Mouse (Mus musculus): Measurements from ENCODE around the gene Csdc2.

Csdc2 gene

DNA sequence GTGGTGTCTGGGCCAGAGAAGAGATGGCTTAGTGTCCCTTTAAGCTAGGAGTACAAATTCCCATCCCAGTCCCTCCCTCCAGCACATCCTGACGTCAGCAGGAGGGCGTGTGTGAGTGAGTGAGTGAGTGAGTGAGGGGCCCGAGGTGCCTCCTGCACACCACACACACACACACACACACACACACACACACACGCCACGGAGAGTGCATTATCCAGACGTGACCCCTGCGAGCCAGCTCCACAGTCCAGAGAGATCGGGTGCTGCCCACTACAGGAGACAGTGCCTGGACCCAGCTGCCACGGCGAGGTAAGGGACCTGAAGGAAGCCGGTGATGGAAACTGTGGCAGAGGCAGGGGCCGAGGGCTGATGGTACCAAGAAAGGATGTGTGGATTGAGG is at the start of gene Csdc2:
TSS of gene Csdc2 (plus strand) at position 81 of the 400 bp plus-strand sequence.
- in situ Hi-C loops (cut with MboI, MseI): no loop called here

- in situ Hi-C loops (cut with MboI, MseI): no loop called here
Measured at GRCm38 (mm10) chr15:81886795-81887550, 49.6 kb upstream of the Csdc2 start.

DNA sequence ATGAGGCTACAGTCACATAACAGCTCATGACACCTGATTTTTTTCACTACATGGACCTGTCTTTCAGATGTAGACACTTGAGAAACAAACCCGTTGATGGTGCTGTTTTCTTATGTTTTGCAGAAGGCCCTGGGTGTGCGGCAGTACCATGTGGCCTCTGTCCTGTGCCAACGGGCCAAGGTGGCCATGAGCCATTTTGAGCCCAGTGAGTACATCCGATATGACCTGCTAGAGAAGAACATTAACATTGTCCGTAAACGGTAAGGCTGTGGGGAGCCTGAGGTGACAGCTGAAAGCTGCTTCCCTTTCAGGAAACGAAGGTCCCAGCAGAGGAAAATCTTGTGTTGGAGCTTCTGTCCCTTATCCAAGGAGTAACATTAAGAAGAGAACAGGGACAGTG is 47.4 kb upstream of the Csdc2 start:
- in situ Hi-C loops (cut with MboI, MseI): no loop called here

DNA sequence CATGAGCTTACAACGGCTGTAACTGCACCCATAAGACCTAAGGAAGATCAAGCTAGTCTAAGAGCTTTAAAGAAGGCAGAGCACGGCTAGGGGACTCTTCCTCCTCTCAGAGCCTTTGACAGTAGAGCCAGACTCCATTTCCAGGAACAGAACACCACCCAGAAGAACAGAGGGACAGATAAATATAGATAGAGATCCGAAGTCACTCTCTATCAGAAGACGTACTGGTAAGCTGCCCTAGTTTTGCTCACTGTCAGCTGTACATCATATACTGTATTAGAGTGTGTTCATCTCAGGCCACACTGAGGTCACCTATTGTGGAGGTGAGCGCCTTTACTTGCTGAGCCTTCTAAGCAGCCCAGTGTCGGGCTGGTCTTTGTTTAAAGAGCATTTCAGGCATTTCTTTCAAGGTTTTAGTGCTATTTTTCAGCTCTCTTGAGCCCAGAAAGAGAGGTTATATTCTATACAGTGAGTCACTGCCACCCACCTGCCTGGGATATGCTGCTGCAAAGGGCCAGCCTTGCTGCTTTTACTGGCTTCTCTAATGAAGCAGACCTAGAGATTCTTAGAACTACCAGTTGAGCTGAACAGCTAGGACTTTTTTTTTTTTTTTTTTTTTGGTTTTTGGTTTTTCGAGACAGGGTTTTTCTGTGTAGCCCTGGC is 45.3 kb upstream of the Csdc2 start:
- in situ Hi-C loops (cut with MboI, MseI): loop anchor here in 1 of 2 experiments (10.0 kb wide), 1 partner anchor 664 kb away; the partner anchor contains the start of gene Cyp2d12

GRCm38 (mm10) chr15:81891822-81892580 is 44.6 kb upstream of the Csdc2 start:
- in situ Hi-C loops (cut with MboI, MseI): loop anchor here in 1 of 2 experiments (10.0 kb wide), 1 partner anchor 663 kb away; the partner anchor contains the start of gene Cyp2d12

- in situ Hi-C loops (cut with MboI, MseI): loop anchor here in 1 of 2 experiments (10.0 kb wide), 1 partner anchor 661 kb away; the partner anchor contains the start of gene Cyp2d12
Measured at GRCm38 (mm10) chr15:81894002-81894401, 42.6 kb upstream of the Csdc2 start.

GRCm38 (mm10) chr15:81896407-81896806 is 40.2 kb upstream of the Csdc2 start:
- in situ Hi-C loops (cut with MboI, MseI): loop anchor here in 1 of 2 experiments (10.0 kb wide), 1 partner anchor 658 kb away; the partner anchor contains the start of gene Cyp2d12

DNA sequence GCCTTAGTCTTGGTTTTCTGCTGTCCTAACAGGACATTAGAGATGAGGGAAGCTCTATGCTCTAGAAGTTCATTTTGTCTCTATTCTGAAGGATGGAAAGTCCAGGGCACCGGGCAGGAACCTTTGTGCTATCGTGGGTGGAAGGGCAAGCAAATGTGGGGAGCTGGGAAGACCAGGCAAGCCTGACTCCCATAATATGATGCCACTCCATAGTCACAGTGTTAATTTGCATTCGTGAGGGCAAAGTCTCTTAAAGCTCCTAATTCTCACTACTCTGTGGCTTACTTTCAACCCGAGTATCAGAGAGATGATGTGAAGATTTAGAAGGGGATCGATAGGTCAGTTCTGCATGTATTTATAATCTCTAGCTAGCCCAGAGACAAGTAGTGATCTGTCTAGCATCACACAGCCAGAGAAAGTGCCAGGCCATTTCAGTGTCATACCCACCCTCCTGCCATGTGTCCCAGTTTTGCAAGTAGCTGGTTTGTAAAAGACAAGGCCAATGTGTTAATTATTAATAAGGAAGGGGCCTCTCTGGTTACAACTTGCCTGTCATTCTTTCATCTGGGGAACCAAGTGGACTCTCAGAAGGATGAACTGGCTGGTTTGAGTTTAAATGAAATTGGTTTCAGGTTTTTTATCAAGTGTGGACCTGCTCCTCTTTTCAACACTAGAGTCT is 38.8 kb upstream of the Csdc2 start:
- in situ Hi-C loops (cut with MboI, MseI): loop anchor here in 1 of 2 experiments (10.0 kb wide), 1 partner anchor 657 kb away; the partner anchor contains the start of gene Cyp2d12

DNA sequence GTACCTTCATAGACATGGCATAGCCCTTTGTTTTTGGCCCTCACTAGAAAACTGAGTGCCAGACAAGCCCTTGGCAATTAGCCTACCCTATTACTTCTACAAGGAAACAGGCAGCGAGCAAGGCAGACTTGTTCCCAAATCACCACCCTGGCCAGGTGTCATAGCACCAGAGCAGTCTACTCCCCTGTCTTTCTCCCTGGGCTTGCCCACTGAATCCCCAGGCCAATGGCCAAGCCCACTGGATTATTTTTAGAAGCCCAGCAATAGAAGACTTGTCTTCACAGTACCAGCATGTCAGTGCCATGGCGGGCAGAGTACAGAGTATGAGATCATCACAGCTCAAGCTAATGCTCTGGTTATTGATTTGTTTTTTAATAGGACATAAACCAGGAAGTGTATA is 37.8 kb upstream of the Csdc2 start:
- in situ Hi-C loops (cut with MboI, MseI): loop anchor here in 1 of 2 experiments (10.0 kb wide), 1 partner anchor 656 kb away; the partner anchor contains the start of gene Cyp2d12

DNA sequence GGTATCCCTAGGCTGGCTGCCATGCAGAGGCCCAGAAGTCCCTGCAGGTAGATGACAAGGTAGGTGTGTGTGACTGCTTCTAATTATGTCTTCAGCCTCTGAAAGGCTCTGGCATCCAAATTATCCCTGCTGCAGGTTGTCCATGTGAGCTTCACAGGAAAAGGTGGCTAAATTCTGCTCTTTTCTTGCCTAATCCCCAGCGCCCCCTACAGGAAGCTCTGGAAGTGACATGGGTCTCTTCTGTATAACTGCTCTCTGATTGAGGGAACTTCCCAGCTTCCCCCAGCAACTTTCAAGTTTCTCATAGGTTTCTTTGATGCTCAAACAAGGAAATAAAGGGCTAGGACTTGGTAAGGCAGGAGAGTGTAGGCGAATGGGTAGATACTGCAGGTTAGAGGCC is 31.6 kb upstream of the Csdc2 start:
- in situ Hi-C loops (cut with MboI, MseI): loop anchor here (5.0 kb wide), 1 partner anchor 73 kb away; no protein-coding TSS in a partner anchor

DNA sequence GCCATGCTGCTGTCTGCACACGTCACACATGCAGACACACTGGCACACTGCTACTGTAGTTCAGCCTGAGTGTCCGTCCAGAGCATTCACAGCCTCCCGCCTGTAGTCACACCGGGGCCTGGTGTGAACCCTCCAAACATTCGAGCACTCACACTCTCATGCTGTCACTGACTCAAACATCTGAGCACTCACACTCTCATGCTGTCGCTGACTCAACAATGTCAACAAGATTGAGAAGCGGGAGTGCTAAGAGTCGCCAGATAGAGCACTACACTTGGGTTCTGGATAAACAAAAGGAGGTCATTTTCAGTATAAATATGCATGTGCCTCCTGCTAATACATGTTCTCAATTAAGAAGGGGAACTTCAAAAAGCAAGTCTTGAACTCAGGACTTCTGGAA is 28.6 kb upstream of the Csdc2 start:
- in situ Hi-C loops (cut with MboI, MseI): loop anchor here (5.0 kb wide), 1 partner anchor 76 kb away; no protein-coding TSS in a partner anchor

GRCm38 (mm10) chr15:81908767-81909166 is 27.8 kb upstream of the Csdc2 start:
- in situ Hi-C loops (cut with MboI, MseI): loop anchor here (5.0 kb wide), 1 partner anchor 76 kb away; no protein-coding TSS in a partner anchor

DNA sequence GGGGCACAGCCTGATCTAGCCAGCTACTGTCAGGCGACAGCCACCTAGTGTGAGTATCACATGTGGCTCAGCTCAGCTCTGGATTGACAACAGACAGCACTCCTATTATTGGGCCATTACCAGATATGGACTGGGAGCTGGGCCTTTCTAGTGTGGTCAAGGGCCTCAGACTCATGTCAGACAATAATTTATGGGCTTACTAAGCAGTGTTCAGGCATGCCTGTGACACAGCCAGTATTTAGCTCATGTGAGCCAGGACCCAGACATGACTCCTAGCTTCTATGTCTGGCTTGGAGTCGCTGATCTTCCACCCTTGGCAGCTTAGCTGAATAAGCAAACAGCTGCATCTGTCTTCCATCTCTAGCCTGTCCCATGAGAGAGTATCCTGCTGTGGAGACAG is 24.1 kb upstream of the Csdc2 start:
- in situ Hi-C loops (cut with MboI, MseI): no loop called here

DNA sequence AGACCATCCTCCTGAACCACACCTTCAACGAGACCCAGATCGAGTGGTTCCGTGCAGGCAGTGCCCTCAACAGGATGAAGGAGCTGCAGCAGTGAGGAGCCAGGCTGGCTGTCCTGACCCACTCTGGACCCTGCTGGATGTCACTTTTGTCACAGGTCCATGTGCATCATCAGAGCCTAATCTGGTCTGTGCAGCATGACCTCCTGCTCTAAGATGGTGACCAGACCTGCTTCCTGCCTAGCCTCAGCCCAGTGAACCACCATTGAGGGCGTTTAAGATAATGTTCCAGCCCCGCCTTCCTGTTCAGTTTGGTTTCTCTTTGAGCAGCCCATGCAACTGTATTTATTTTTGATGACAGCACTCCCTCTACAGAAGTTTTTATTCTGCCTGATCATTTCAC is 21.9 kb upstream of the Csdc2 start:
- in situ Hi-C loops (cut with MboI, MseI): no loop called here

DNA sequence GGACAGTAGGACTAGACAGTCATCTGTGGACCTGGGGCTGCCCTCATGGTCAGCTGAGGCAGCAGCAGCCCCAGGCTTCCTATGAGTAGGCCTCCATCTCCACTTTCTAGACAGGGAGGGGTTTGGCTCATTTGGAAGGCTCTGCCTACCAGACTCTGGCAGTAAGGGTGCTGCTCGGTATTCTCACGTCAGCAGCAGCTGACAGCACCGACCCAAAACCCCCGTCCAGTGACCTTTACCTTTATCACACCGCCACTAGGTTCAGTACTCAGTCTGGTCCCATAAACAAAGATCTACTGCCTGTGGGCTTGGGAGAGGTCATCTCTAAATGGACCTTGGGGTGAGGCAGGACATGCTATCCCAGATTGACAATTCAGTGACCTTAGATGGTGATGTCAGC is 20.9 kb upstream of the Csdc2 start:
- in situ Hi-C loops (cut with MboI, MseI): no loop called here

GRCm38 (mm10) chr15:81917201-81917600 is 19.4 kb upstream of the Csdc2 start:
- in situ Hi-C loops (cut with MboI, MseI): no loop called here

GRCm38 (mm10) chr15:81917621-81918463 is 18.7 kb upstream of the Csdc2 start:
- in situ Hi-C loops (cut with MboI, MseI): no loop called here

- in situ Hi-C loops (cut with MboI, MseI): no loop called here
Measured at GRCm38 (mm10) chr15:81919062-81919461, 17.5 kb upstream of the Csdc2 start.

GRCm38 (mm10) chr15:81920546-81921217 is 15.9 kb upstream of the Csdc2 start:
- in situ Hi-C loops (cut with MboI, MseI): no loop called here
